Mouse (Mus musculus) stomach, embryonic 16.5 days (tissue): ENCODE measurements around the gene Hpse2. TPM values are rescaled to one million over a fixed set of nuclear protein-coding genes. Genes with fewer than 3 reads are reported as not detected.

Experiments
- ATAC-seq: fragments of 200-750 bp; cut with Nextera tagmentation; 2 replicates; pipeline ENCODE4 v1.8.0; 2017; ENCODE audit warnings: moderate number of reproducible peaks, moderate TSS enrichment; ENCODE audit not compliant: insufficient read depth, low FRiP score
- H3K27ac ChIP-seq: fragments of 300-500 bp; sonication (generic); 2 replicates; pipeline ENCODE4 v1.5.1; 2014; ENCODE audit warnings: low read length
- H3K27me3 ChIP-seq: fragments of 300-500 bp; sonication (generic); 2 replicates; pipeline ENCODE4 v1.6.1; 2014; ENCODE audit warnings: low read length, control low read depth, mixed read lengths; ENCODE audit not compliant: control insufficient read depth, insufficient read depth
- H3K36me3 ChIP-seq: fragments of 300-500 bp; sonication (generic); 2 replicates; pipeline ENCODE4 v1.6.1; 2014; ENCODE audit warnings: low read length; ENCODE audit not compliant: control insufficient read depth, insufficient read depth
- H3K4me1 ChIP-seq: fragments of 300-500 bp; sonication (generic); 2 replicates; pipeline ENCODE4 v1.6.1; 2014; ENCODE audit warnings: low read length, control low read depth, mixed read lengths; ENCODE audit not compliant: control insufficient read depth, insufficient read depth
- H3K4me2 ChIP-seq: fragments of 300-500 bp; sonication (generic); 2 replicates; pipeline ENCODE4 v1.6.1; 2014; ENCODE audit warnings: low read depth, low read length, mixed read lengths
- H3K4me3 ChIP-seq: fragments of 300-500 bp; sonication (generic); replicated peaks from 2 replicates; pipeline ENCODE4 v1.5.1; 2014; ENCODE audit warnings: mild to moderate bottlenecking, low read length
- H3K9ac ChIP-seq: fragments of 300-500 bp; sonication (generic); 2 replicates; pipeline ENCODE4 v1.6.1; 2014; ENCODE audit warnings: low read length
- H3K9me3 ChIP-seq: fragments of 300-500 bp; sonication (generic); replicated peaks from 2 replicates; pipeline ENCODE4 v1.6.1; 2016; ENCODE audit warnings: low read length, control low read depth; ENCODE audit not compliant: control insufficient read depth
- WGBS: fragments of 180-500 bp; shearing (Covaris S2); extraction: QIAGEN DNeasy Blood & Tissue Kit; methylation state at CpG from one replicate; pipeline ENCODE4 v1.1.7; 2014; 5-methylcytosine and 5-hydroxymethylcytosine counted together
- polyA plus RNA-seq: library from polyadenylated mRNA; unstranded; fragments of >200 nt; fragmentation: Nextera tagmentation; extraction: Ambion mirVana; gene quantifications from 2 replicates; pipeline ENCODE4 v1.2.1, GENCODE M21; 2015

Gene Hpse2
- polyA plus RNA-seq, 1 experiment from 2014 or later = 6.6 TPM

DNA sequence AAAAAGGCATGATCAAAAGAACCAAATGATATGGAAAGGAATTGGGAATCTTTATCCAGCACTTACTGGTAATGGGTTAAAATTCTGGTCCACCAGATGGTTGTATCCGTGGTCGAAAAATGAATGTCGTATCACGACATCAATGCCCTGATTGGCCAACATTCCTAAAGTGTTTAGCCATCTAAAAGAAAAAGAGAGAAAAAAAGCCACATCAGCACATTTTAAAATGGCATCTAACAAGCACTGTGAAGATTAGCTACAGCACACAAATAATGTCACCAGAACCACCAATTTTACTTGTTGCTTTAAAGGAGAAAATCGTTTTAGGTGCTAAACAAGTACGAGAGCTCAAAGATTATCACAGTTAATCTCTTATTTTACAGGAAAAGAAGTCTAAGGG lies 479.6 kb downstream of the Hpse2 start:
- no peak for ATAC-seq
- Histone ChIP-seq H3K9ac (no peak overlapping the region), H3K4me2 (no peak overlapping the region), H3K4me3 (no peak overlapping the region), H3K4me1 (no peaks in the 10 kb centered on the region), H3K9me3 (no peaks in the 10 kb centered on the region), H3K36me3 (no peaks in the 10 kb centered on the region), H3K27me3 (no peaks in the 10 kb centered on the region), H3K27ac (no peak overlapping the region)
- 74% methylated on average over 6 of the region's 6 CpGs for WGBS

DNA sequence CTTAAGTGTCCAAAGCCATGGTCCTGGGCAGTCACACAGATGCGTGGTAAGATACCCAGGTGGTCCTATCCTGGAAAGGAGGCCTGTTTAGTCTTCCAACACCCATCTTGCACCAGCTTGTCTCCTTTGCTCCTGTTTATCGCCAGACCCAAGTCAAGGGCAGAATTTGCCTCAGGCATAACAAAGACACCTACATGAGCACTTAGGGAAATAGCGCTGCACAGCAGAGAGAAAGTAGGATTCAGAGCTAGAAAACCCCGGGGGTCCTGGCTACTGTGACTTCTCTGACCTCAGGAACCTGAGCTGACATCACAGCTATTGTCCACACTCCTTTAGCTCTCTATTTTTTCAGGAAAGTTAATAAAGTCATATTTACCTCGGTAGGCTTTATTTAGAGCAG lies 481.8 kb downstream of the Hpse2 start:
- H3K4me3 ChIP-seq = no peak overlapping the region
- no peak overlapping the region for H3K4me2 ChIP-seq
- no peak overlapping the region for H3K9ac ChIP-seq
- no peaks in the 10 kb centered on the region for H3K4me1 ChIP-seq
- no peaks in the 10 kb centered on the region for H3K9me3 ChIP-seq
- ATAC-seq = no peak
- H3K27ac ChIP-seq = no peak overlapping the region
- no peaks in the 10 kb centered on the region for H3K36me3 ChIP-seq
- no peaks in the 10 kb centered on the region for H3K27me3 ChIP-seq
- 77% methylated on average over 5 of the region's 5 CpGs for WGBS

DNA sequence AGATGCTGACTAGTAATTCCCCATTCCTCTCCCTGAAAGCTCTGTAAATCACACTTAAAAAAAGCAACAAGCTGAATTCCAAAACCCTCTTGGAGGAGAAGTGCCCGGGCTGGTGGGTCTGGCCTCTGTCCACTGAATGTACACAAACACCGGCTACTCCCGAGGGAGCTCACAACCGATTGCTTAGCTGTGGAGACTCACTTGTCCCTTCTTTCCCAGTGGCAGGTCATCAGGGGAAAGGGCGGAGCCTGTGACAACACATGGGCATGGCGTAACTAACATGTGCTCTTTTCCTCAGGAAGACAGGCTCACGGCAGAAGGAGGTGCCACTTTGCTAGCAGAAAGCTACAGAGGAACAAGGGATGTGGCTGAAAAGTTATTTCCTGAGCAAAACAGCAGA lies 483.4 kb downstream of the Hpse2 start:
- Histone ChIP-seq H3K9ac (no peak overlapping the region), H3K27ac (no peak overlapping the region), H3K4me3 (no peak overlapping the region), H3K27me3 (no peaks in the 10 kb centered on the region), H3K9me3 (no peaks in the 10 kb centered on the region), H3K4me1 (no peaks in the 10 kb centered on the region), H3K4me2 (no peak overlapping the region), H3K36me3 (no peaks in the 10 kb centered on the region)
- WGBS = 28% methylated on average over 7 of the region's 7 CpGs
- ATAC-seq = no peak

DNA sequence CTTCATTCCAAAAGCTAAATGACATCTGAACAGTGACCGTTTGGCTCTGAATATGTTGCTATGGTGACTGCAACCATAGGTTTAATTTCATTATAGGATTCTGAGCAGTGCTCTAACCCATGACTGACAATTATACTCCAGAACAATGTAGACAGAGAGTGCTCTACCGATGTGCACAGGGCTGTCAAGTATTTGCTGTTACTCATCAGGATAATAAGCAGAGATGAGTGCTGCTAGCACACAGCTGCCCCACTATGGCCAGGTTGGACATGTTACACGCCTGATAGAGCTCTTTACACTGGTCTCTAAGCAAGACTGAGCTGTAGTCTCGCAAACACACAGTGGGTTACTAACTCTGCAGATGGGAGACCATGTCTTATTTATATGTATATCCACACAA lies 483.9 kb downstream of the Hpse2 start:
- H3K4me3 ChIP-seq = no peak overlapping the region
- H3K4me1 ChIP-seq = no peaks in the 10 kb centered on the region
- H3K9ac ChIP-seq = no peak overlapping the region
- H3K27me3 ChIP-seq = no peaks in the 10 kb centered on the region
- no peaks in the 10 kb centered on the region for H3K36me3 ChIP-seq
- ATAC-seq = no peak
- no peak overlapping the region for H3K4me2 ChIP-seq
- H3K27ac ChIP-seq = no peak overlapping the region
- WGBS = 63% methylated on average over 4 of the region's 4 CpGs
- H3K9me3 ChIP-seq = no peaks in the 10 kb centered on the region

DNA sequence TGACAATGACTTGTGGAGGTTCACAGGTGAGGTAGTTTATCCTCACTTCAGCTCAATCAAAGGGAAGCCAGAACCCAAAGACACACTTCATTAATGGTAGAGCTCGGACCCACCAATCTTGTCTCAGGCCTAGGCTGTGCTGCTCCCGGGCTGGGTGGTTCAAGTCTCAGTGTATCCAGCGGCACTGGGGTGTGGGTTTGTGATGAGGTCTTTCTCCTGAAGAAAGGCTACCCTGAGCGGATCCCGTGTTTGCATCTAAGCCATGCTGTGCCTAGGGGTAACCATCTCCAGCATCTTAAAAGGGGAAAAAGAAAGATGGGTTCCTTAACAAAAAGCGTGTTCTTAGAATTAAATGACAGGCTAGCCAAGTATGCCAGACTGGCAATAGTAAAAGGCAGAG lies 484.3 kb downstream of the Hpse2 start:
- Histone ChIP-seq H3K9ac (no peak overlapping the region), H3K4me1 (no peaks in the 10 kb centered on the region), H3K4me3 (no peak overlapping the region), H3K4me2 (no peak overlapping the region), H3K9me3 (no peaks in the 10 kb centered on the region), H3K27ac (no peak overlapping the region), H3K27me3 (no peaks in the 10 kb centered on the region), H3K36me3 (no peaks in the 10 kb centered on the region)
- ATAC-seq = no peak
- WGBS = 89% methylated on average over 6 of the region's 6 CpGs

DNA sequence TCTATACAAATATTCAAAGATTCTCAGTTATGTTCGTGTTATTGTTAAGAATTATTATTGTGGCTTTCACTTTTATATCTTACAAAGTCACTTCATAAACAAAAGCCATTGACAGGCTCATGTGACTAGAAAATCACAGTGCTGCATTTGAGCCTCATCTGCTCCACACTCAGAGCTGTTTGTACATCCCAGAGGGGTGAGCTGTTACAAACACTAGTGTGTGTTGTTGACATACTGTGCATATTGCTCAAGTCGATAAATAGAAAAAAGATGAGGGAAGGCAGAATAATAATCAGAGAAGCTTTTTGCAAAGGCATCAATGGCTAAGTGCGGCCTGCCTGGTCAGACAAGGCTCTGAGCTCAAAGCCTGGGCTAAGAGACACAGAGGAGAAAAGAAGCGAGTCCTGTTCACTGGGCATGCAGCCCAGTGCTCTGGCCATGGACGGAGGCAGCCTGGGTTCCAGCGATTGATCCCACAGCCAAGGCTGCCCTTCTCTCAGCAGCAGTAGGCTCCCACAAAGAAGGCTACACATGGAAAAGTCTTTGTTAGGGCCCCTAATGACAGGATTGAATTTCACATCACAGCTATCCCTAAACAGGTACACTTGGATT lies 485.6 kb downstream of the Hpse2 start:
- no peak overlapping the region for H3K27ac ChIP-seq
- H3K9ac ChIP-seq = no peak overlapping the region
- H3K4me3 ChIP-seq = no peak overlapping the region
- no peaks in the 10 kb centered on the region for H3K9me3 ChIP-seq
- ATAC-seq = no peak
- H3K27me3 ChIP-seq = no peaks in the 10 kb centered on the region
- H3K4me1 ChIP-seq = no peaks in the 10 kb centered on the region
- H3K4me2 ChIP-seq = no peak overlapping the region
- 77% methylated on average over 6 of the region's 6 CpGs for WGBS
- no peaks in the 10 kb centered on the region for H3K36me3 ChIP-seq

DNA sequence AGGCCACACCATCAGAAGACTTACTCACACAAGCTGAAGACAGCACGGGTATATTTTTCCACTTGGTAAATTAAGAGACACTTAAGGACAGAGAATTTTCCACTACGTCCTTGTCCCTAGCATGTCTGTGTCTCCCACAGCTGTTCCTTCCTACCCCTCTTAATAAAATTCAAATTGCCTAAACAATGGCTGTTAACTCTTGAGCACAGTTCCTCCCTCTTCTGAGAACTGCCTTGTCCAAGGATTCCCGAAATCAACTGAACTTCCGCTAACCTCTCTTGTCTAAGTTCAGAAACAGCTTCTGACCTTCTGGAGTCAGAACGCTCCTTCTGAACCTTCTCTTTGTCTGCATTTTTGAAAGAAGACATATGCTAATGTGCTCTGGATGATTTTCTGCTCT lies 496.6 kb downstream of the Hpse2 start:
- Histone ChIP-seq H3K4me1 (peaks cover 3% of the 10 kb centered on the region), H3K36me3 (no peaks in the 10 kb centered on the region), H3K9ac (no peak overlapping the region), H3K27me3 (no peaks in the 10 kb centered on the region), H3K4me2 (no peak overlapping the region), H3K27ac (no peak overlapping the region), H3K9me3 (no peaks in the 10 kb centered on the region), H3K4me3 (no peak overlapping the region)
- 51% methylated on average over 5 of the region's 5 CpGs for WGBS
- no peak for ATAC-seq

DNA sequence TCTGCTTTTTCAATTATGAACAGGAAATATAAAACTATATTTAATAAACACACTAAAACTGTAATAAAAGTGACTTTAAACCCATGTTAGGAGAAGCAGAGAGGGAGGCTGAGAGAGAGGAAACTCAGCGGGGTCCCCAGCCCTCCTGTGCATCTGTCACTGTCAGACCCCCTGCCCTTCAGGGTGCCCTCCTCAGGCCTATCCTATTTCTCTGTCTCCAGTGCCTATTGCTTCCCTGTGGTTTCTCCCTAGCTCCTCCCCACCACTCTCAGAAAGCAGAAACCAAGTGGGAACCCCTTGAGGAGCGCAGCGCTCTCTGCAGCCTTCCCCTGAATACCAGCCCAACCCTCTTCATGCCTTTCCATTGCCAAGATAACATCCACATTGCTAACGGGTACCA lies 510.5 kb downstream of the Hpse2 start:
- Histone ChIP-seq H3K27me3 (no peaks in the 10 kb centered on the region), H3K9me3 (no peaks in the 10 kb centered on the region), H3K36me3 (no peaks in the 10 kb centered on the region), H3K4me1 (no peaks in the 10 kb centered on the region), H3K4me2 (no peak overlapping the region), H3K27ac (no peak overlapping the region), H3K4me3 (no peak overlapping the region), H3K9ac (no peak overlapping the region)
- 58% methylated on average over 4 of the region's 4 CpGs for WGBS
- no peak for ATAC-seq

DNA sequence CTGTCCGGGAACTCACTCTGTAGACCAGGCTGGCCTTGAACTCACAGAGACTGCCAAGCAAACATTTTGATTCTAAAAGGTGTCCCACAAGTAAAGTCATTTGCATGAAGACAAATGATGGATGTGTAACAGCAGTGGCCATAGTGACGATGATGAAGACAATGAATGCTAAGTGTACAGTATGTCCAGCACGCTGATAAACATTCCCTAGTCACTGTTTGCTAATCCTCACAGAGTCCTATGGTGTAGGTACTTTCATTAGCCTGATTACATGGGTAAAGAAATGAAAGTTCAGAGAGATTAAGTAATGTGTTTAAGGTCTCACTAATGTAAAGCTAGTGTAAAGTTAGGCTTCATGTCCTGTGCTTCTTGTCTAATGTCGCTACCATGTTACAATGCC lies 511.6 kb downstream of the Hpse2 start:
- peak; percentile 25; the same call in 1 of the 2 replicates for ATAC-seq
- no peak overlapping the region for H3K4me3 ChIP-seq
- WGBS = 63% methylated on average over 4 of the region's 4 CpGs
- no peaks in the 10 kb centered on the region for H3K27me3 ChIP-seq
- no peaks in the 10 kb centered on the region for H3K9me3 ChIP-seq
- no peak overlapping the region for H3K4me2 ChIP-seq
- H3K36me3 ChIP-seq = no peaks in the 10 kb centered on the region
- H3K4me1 ChIP-seq = no peaks in the 10 kb centered on the region
- H3K9ac ChIP-seq = no peak overlapping the region
- H3K27ac ChIP-seq = no peak overlapping the region
